Mouse (Mus musculus): ENCODE results near the gene Tom1l2.

Tom1l2 gene

GRCm38 (mm10) chr11:60265271-60265985, 87.3 kb downstream of the Tom1l2 start:
- no peak for ATAC-seq (ENCODE audit: low TSS enrichment)

- ATAC-seq (ENCODE audit: low TSS enrichment): no peak
These were observed 88.1 kb downstream of the Tom1l2 start for GRCm38 (mm10) chr11:60264651-60265050.

- no peak for ATAC-seq (ENCODE audit: low TSS enrichment)
These were observed 90.3 kb downstream of the Tom1l2 start for GRCm38 (mm10) chr11:60262396-60262795.

- peak; percentile 53; the same call in 1 of the 2 replicates for ATAC-seq (ENCODE audit: low TSS enrichment)
These were observed 92.0 kb downstream of the Tom1l2 start for GRCm38 (mm10) chr11:60260743-60261142.

- no peak for ATAC-seq (ENCODE audit: low TSS enrichment)
These were observed 95.0 kb downstream of the Tom1l2 start for GRCm38 (mm10) chr11:60257696-60258095.

GRCm38 (mm10) chr11:60256713-60257112, 96.0 kb downstream of the Tom1l2 start:
- no peak for ATAC-seq (ENCODE audit: low TSS enrichment)

- ATAC-seq (ENCODE audit: low TSS enrichment): peak; percentile 25; the same call in 1 of the 2 replicates
These were observed 96.5 kb downstream of the Tom1l2 start for GRCm38 (mm10) chr11:60256176-60256681.

- ATAC-seq (ENCODE audit: low TSS enrichment): no peak
These were observed 97.1 kb downstream of the Tom1l2 start for GRCm38 (mm10) chr11:60255639-60256038.

- ATAC-seq (ENCODE audit: low TSS enrichment): no peak
These were observed 97.5 kb downstream of the Tom1l2 start for GRCm38 (mm10) chr11:60255181-60255580.

GRCm38 (mm10) chr11:60254308-60254707, 98.4 kb downstream of the Tom1l2 start:
- ATAC-seq (ENCODE audit: low TSS enrichment): no peak

- ATAC-seq (ENCODE audit: low TSS enrichment): no peak
These were observed 99.2 kb downstream of the Tom1l2 start for GRCm38 (mm10) chr11:60253546-60253945.

GRCm38 (mm10) chr11:60250971-60251643, 101.6 kb downstream of the Tom1l2 start:
- ATAC-seq (ENCODE audit: low TSS enrichment): no peak

- ATAC-seq (ENCODE audit: low TSS enrichment): no peak
These were observed 102.8 kb downstream of the Tom1l2 start for GRCm38 (mm10) chr11:60249885-60250284.

- peak; percentile 46; the same call in 1 of the 2 replicates for ATAC-seq (ENCODE audit: low TSS enrichment)
These were observed 103.9 kb downstream of the Tom1l2 start for GRCm38 (mm10) chr11:60248596-60249404.

- ATAC-seq (ENCODE audit: low TSS enrichment): peak; percentile 44; the same call in 1 of the 2 replicates
These were observed 104.8 kb downstream of the Tom1l2 start for GRCm38 (mm10) chr11:60247753-60248550.

- ATAC-seq (ENCODE audit: low TSS enrichment): peak; percentile 59
These were observed 106.6 kb downstream of the Tom1l2 start for GRCm38 (mm10) chr11:60246077-60246476.

GRCm38 (mm10) chr11:60244503-60245143, 108.1 kb downstream of the Tom1l2 start:
- ATAC-seq (ENCODE audit: low TSS enrichment): no peak

GRCm38 (mm10) chr11:60240509-60240908, 112.2 kb downstream of the Tom1l2 start:
- no peak for ATAC-seq (ENCODE audit: low TSS enrichment)

GRCm38 (mm10) chr11:60235351-60235750, 117.4 kb downstream of the Tom1l2 start:
- ATAC-seq (ENCODE audit: low TSS enrichment): no peak

- peak; percentile 70 for ATAC-seq (ENCODE audit: low TSS enrichment)
These were observed 119.5 kb downstream of the Tom1l2 start for GRCm38 (mm10) chr11:60233235-60233634.
